Mouse (Mus musculus): ENCODE measurements around the gene Acta2. TPM values are rescaled to one million over a fixed set of nuclear protein-coding genes. Genes with fewer than 3 reads are reported as not detected.
"Not testable (repeated sequence)": the region's sequence is repeated elsewhere in the genome, so short reads cannot be mapped to it uniquely, and the experiment has no call there.

The Acta2 gene
- total and polyA plus RNA-seq, 3 experiments: 0.13 to 0.31 TPM; not detected in 1

DNA sequence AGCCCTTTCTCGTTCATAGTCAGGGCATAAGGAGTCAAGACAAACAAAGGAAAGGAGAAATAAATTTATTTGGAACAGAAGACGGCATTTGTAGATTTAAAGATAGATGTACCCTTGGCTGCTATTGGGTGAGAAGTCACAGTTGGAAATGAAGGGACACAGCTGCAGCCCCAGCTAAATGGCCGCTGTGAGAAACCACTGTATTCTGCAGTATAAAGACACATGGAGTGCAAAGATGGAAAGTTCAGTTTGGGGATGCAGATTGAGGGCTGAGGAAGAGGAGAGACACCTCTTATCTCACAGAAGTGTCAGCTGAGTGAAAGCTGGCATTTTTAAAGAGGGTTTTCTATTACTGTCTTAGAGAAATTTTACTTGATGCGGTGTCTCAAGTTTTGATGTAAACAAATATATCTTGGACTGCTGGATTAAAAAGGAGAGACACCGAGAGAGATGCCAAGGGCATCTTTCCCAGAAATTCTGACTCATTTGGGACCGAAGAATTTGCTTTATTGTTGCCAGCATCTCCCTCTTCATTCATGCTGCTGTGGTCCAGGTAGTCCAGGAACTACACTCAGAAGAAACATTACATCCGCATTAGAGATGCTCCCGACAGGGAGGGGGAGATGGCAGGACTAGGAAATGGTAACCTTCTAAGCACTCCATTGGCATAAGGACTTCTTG lies 48.5 kb downstream of the Acta2 start:
- no peak for DNase-seq (ENCODE audit: extremely low read depth)
- Histone ChIP-seq H3K9me3 (replicated peaks; ENCODE audit: low read length) (no peaks in the 10 kb centered on the region), H3K79me2 (replicated peaks; ENCODE audit: control insufficient read depth, extremely low read depth, insufficient read depth, poor library complexity, severe bottlenecking) (peaks cover 29% of the 10 kb centered on the region), H3K27me3 (replicated peaks) (no peaks in the 10 kb centered on the region), H3K36me3 (replicated peaks in 1 of 2; ENCODE audit: control insufficient read depth in 1 of 2, insufficient read depth in 1 of 2, low read length in 1 of 2) (peaks cover 3 to 19% of the 10 kb centered on the region in 2 experiments), H3K27ac (ENCODE audit: insufficient read depth, low read depth) (no peak overlapping the region), H3K4me2 (ENCODE audit: insufficient read depth, low read depth, poor library complexity, severe bottlenecking) (no peak overlapping the region), H3K4me1 (ENCODE audit: control insufficient read depth in 1 of 2, insufficient read depth in 2 of 2) (peaks cover 4 to 65% of the 10 kb centered on the region in 2 experiments; a peak in 3 of 4 replicates), H3K9ac (ENCODE audit: insufficient read depth, low read depth) (no peak overlapping the region), H3K4me3 (replicated peaks in 1 of 3; ENCODE audit: low read depth in 2 of 3, low read length in 2 of 3, poor library complexity in 1 of 3) (no peak overlapping the region)
- in situ Hi-C loops (cut with MboI; ENCODE audit: low pct_ligation_motif_present, low pct_unique_long_range_greater_than_20kb, low sequenced_read_pairs) (no loop called here), dilution Hi-C loops (cut with MboI; ENCODE audit: extremely low pct_ligation_motif_present, extremely low pct_unique_long_range_greater_than_20kb, low sequenced_read_pairs) (no loop called here)
- no peak for TF ChIP-seq TCF12 (IDR thresholded peaks at IDR 0.05; ENCODE audit: low read depth, low read length)
- no peak for TF ChIP-seq SIN3A (IDR thresholded peaks at IDR 0.05; ENCODE audit: low read length)
- no peak for TF ChIP-seq IRF4 (IDR thresholded peaks at IDR 0.05; ENCODE audit: low read depth, low read length)
- no peak for TF ChIP-seq CHD2 (IDR thresholded peaks at IDR 0.05; ENCODE audit: low read length)
- no peak for TF ChIP-seq TBP (conservative IDR thresholded peaks at IDR 0.05; ENCODE audit: low read depth, low read length)
- TF ChIP-seq ZMIZ1 (IDR thresholded peaks at IDR 0.05; ENCODE audit: low read depth, low read length): no peak
- no peak for TF ChIP-seq ETS1 (conservative IDR thresholded peaks at IDR 0.05; ENCODE audit: low read depth, low read length)
- no peak for TF ChIP-seq MAX (IDR thresholded peaks at IDR 0.05; ENCODE audit: low read length)
- no peak for TF ChIP-seq MAFK (IDR thresholded peaks at IDR 0.05; ENCODE audit: insufficient replicate concordance, low read length)
- no peak for TF ChIP-seq USF1 (IDR thresholded peaks at IDR 0.05; ENCODE audit: low read depth, low read length)
- TF ChIP-seq SMC3 (IDR thresholded peaks at IDR 0.05; ENCODE audit: low read depth, low read length): no peak
- TF ChIP-seq CHD1 (IDR thresholded peaks at IDR 0.05; ENCODE audit: low read depth, low read length): no peak

- H3K9me3 ChIP-seq (replicated peaks; ENCODE audit: low read length); H3K4me3 ChIP-seq (replicated peaks in 1 of 3; ENCODE audit: low read depth in 2 of 3, low read length in 2 of 3, poor library complexity in 1 of 3); H3K9ac ChIP-seq (ENCODE audit: insufficient read depth, low read depth); dilution Hi-C loops (cut with MboI; ENCODE audit: extremely low pct_ligation_motif_present, extremely low pct_unique_long_range_greater_than_20kb, low sequenced_read_pairs); H3K4me2 ChIP-seq (ENCODE audit: insufficient read depth, low read depth, poor library complexity, severe bottlenecking); H3K27me3 ChIP-seq (replicated peaks); DNase-seq (ENCODE audit: extremely low read depth); in situ Hi-C loops (cut with MboI; ENCODE audit: low pct_ligation_motif_present, low pct_unique_long_range_greater_than_20kb, low sequenced_read_pairs); H3K27ac ChIP-seq (ENCODE audit: insufficient read depth, low read depth): not testable (repeated sequence)
- Histone ChIP-seq H3K36me3 (replicated peaks in 1 of 2; ENCODE audit: control insufficient read depth in 1 of 2, insufficient read depth in 1 of 2, low read length in 1 of 2) (peaks cover 3 to 19% of the 10 kb centered on the region in 2 experiments), H3K79me2 (replicated peaks; ENCODE audit: control insufficient read depth, extremely low read depth, insufficient read depth, poor library complexity, severe bottlenecking) (peaks cover 32% of the 10 kb centered on the region), H3K4me1 (ENCODE audit: control insufficient read depth in 1 of 2, insufficient read depth in 2 of 2) (peaks cover 4 to 65% of the 10 kb centered on the region in 2 experiments; a peak in 3 of 4 replicates)
- TF ChIP-seq ZNF384 (IDR thresholded peaks at IDR 0.05; ENCODE audit: low read depth, low read length): peak; percentile 65
These were observed 49.3 kb downstream of the Acta2 start for GRCm38 (mm10) chr19:34206128-34206527.

DNA sequence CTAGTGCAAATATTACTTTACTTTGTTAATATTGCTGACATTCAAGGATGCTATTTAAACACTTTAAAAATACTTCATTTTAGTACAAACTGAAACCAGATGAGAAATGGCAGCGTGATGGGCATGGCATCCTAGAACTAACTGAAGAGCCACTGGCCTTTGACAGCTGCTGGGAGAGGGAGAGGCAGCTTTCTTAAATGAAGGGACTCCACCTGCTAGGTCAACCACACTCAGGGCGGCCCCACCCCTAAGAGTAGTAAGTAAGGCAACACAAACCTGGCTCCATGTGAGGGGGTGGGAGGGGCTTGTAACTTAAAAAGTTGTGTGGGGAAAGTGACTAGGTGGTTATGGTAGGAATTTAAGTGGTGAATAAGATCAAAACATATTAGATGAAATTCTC lies 52.7 kb downstream of the Acta2 start:
- peak; percentile 61 for DNase-seq (ENCODE audit: extremely low read depth)
- in situ Hi-C loops (cut with MboI; ENCODE audit: low pct_ligation_motif_present, low pct_unique_long_range_greater_than_20kb, low sequenced_read_pairs) (no loop called here), dilution Hi-C loops (cut with MboI; ENCODE audit: extremely low pct_ligation_motif_present, extremely low pct_unique_long_range_greater_than_20kb, low sequenced_read_pairs) (no loop called here)
- Histone ChIP-seq H3K9me3 (replicated peaks; ENCODE audit: low read length) (no peaks in the 10 kb centered on the region), H3K9ac (ENCODE audit: insufficient read depth, low read depth) (no peak overlapping the region), H3K4me2 (ENCODE audit: insufficient read depth, low read depth, poor library complexity, severe bottlenecking) (no peak overlapping the region), H3K4me1 (ENCODE audit: control insufficient read depth in 1 of 2, insufficient read depth in 2 of 2) (peaks cover 12 to 76% of the 10 kb centered on the region in 2 experiments), H3K36me3 (replicated peaks in 1 of 2; ENCODE audit: control insufficient read depth in 1 of 2, insufficient read depth in 1 of 2, low read length in 1 of 2) (peaks cover 0 to 14% of the 10 kb centered on the region in 2 experiments), H3K4me3 (replicated peaks in 1 of 3; ENCODE audit: low read depth in 2 of 3, low read length in 2 of 3, poor library complexity in 1 of 3) (no peak overlapping the region), H3K27ac (ENCODE audit: insufficient read depth, low read depth) (no peak overlapping the region), H3K79me2 (replicated peaks; ENCODE audit: control insufficient read depth, extremely low read depth, insufficient read depth, poor library complexity, severe bottlenecking) (peaks cover 41% of the 10 kb centered on the region), H3K27me3 (replicated peaks) (no peaks in the 10 kb centered on the region)
- TF ChIP-seq MXI1 (IDR thresholded peaks at IDR 0.05; ENCODE audit: low read depth, low read length) (peak; percentile 32; the same call in 1 of the 2 replicates), MAFK (IDR thresholded peaks at IDR 0.05; ENCODE audit: insufficient replicate concordance, low read length) (no peak)

All from CH12.LX (cell line).